ENCODE assay signal across 9 mouse cellular contexts in the genomic region with DNA sequence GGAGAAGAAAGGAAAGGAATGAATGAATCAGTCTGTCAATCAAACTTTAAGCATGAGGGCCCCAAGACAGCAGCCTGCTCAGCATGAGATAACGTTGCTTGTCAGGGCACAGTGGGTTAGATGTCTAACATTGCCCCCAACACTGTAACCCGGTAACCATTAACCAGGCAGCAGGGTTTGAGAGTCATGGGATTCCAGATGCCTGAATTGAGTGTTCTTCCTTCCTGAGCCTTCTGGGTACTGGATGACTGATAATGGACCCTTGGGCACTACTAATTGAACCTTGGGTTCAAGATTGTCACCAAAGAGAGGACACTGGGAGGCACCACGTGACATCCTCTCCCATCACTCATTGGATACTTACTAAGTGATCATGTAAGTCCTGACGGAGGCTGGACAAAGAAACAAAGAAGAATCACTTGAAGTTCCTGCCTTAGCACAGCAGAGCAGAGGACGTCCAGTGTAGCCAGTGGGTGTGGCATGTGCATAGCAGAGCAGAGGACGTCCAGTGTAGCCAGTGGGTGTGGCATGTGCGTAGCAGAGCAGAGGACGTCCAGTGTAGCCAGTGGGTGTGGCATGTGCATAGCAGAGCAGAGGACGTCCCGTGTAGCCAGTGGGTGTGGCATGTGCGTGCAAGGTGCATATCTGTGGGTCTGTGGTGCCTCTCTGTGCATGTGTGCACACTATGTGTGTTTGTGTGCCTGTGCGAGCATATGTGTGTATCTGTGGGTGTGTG. TPM values are rescaled to one million over a fixed set of nuclear protein-coding genes. Genes with fewer than 3 reads are reported as not detected.
DNase-seq lines count a peak whose midpoint lies in the region; ATAC-seq lines count a peak whose summit lies in the region.
"Had no signal": no experiment of that assay in that cellular context is flagged by ENCODE, and none has a peak within 500 bp of the region (broad histone marks: within the 10 kb centered on the region; RNA-seq: fewer than 3 reads in every experiment).

No protein-coding gene starts in this region.

- no peaks in the 10 kb centered on the region for H3K27me3 ChIP-seq in kidney, embryonic 14.5 days (ENCODE audit: control insufficient read depth, insufficient read depth, low read length)
- no peaks in the 10 kb centered on the region for H3K27me3 ChIP-seq in intestine, embryonic 14.5 days (replicated peaks; ENCODE audit: control insufficient read depth, insufficient read depth, low read length)

- ATAC-seq in kidney, embryonic 14.5 days (ENCODE audit: low FRiP score, low TSS enrichment) = peak; percentile 53; the same call in 1 of the 2 replicates
- ATAC-seq in erythroblast, adult 5-6 weeks (replicated peaks; ENCODE audit: low FRiP score, poor library complexity, severe bottlenecking) = peak; percentile 97
- ATAC-seq in intestine, embryonic 14.5 days (replicated peaks; ENCODE audit: low FRiP score, low TSS enrichment, low read depth) = peak; percentile 74

- no peak for DNase-seq in kidney, adult 11 months
- DNase-seq in intestine, embryonic 14.5 days (ENCODE audit: low spot score) = no peak
- DNase-seq in lung, postnatal 36 days = peak; percentile 54
- DNase-seq in right cerebral cortex, postnatal 25 days = no peak
- DNase-seq in thymus, postnatal 10 days (ENCODE audit: low spot score in 2 of 2) = no peak
- no peak for DNase-seq in thymus, postnatal 14 days

- WGBS in kidney, embryonic 14.5 days = 54% methylated on average over 12 of the region's 12 CpGs
- 31% methylated on average over 12 of the region's 12 CpGs for WGBS in intestine, embryonic 14.5 days

- H3K4me1 ChIP-seq in kidney, embryonic 14.5 days (ENCODE audit: control insufficient read depth, insufficient read depth, low read length) = peaks cover 15% of the 10 kb centered on the region
- H3K4me1 ChIP-seq in intestine, embryonic 14.5 days (replicated peaks; ENCODE audit: control insufficient read depth, insufficient read depth, low read length) = peaks cover 21% of the 10 kb centered on the region

- H3K4me3 ChIP-seq in kidney, embryonic 14.5 days (ENCODE audit: low read length) = no peak overlapping the region
- H3K4me3 ChIP-seq in intestine, embryonic 14.5 days (ENCODE audit: low read depth, low read length) = no peak overlapping the region

- no peaks in the 10 kb centered on the region for H3K36me3 ChIP-seq in kidney, embryonic 14.5 days (ENCODE audit: control insufficient read depth, insufficient read depth, low read length)
- H3K36me3 ChIP-seq in intestine, embryonic 14.5 days (ENCODE audit: control insufficient read depth, insufficient read depth, low read length) = no peaks in the 10 kb centered on the region

- no peaks in the 10 kb centered on the region for H3K9me3 ChIP-seq in kidney, embryonic 14.5 days (ENCODE audit: control insufficient read depth, low read length)
- no peaks in the 10 kb centered on the region for H3K9me3 ChIP-seq in intestine, embryonic 14.5 days (ENCODE audit: control insufficient read depth, low read length)

- no peak overlapping the region for H3K27ac ChIP-seq in kidney, embryonic 14.5 days (ENCODE audit: low read depth, low read length)
- H3K27ac ChIP-seq in intestine, embryonic 14.5 days (ENCODE audit: low read depth) = no peak overlapping the region

- H3K9ac ChIP-seq in kidney, embryonic 14.5 days (ENCODE audit: low read depth, low read length) = no peak overlapping the region
- H3K9ac ChIP-seq in intestine, embryonic 14.5 days (ENCODE audit: low read length) = no peak overlapping the region

- no peak overlapping the region for H3K4me2 ChIP-seq in kidney, embryonic 14.5 days (replicated peaks; ENCODE audit: low read depth, low read length)
- H3K4me2 ChIP-seq in intestine, embryonic 14.5 days (ENCODE audit: low read length) = 0 out of 2 replicates have a peak overlapping the region, but pooled peaks have one; percentile 4

RNA-seq across cellular contexts. Expression of a gene that starts 51.0 kb away (rescaled TPM):
- 0.27 TPM in 1 of 2 replicates, not detected in the other for polyA plus RNA-seq in kidney, embryonic 14.5 days (2014; fragmentation: Nextera tagmentation; extraction: Ambion mirVana)
- not detected in 2 replicates for total RNA-seq in erythroblast, adult 5-6 weeks (2015; ENCODE audit: low replicate concordance)
- total RNA-seq in erythroblast, adult 5-6 weeks (2017; ENCODE audit: low replicate concordance) = not detected in 2 replicates
- polyA plus RNA-seq in intestine, embryonic 14.5 days (2014; fragmentation: Nextera tagmentation; extraction: Ambion mirVana) = 0.15 and 0.22 TPM in 2 replicates
- polyA plus RNA-seq: small intestine, adult 2 months had no signal
